Mouse (Mus musculus): ENCODE data around the gene Pvr. TPM values are rescaled to one million over a fixed set of nuclear protein-coding genes. Genes with fewer than 3 reads are reported as not detected.
"Not testable (repeated sequence)": the region's sequence is repeated elsewhere in the genome, so short reads cannot be mapped to it uniquely, and the experiment has no call there.

The Pvr gene
- total RNA-seq, 2 experiments from 2014 or later = 11.5 to 14.9 TPM

- peak; percentile 71 for DNase-seq
Observed at GRCm38 (mm10) chr7:19932877-19933809, 12.2 kb upstream of the Pvr start.

- no peak for DNase-seq
Observed at GRCm38 (mm10) chr7:19932133-19932876, 11.3 kb upstream of the Pvr start.

DNA sequence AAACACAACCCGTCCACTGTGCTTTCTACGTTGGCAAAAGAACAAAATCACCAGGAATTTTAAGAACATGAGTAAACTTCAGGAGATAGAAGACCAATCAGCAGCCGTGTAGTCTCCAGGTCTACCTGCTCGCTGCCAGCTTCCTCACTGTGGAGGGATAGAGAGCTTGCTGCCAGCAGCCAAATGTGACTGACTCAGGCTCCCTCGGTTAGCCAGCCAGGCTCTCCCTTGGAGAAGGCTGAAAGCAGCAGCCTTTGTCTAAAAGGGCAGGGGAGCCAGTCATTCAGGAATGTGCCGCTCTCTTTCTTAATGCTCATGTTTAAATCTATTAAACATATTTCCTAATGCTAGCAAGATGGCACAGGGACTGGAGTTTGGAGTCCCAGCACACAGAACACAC is 9.5 kb upstream of the Pvr start:
- DNase-seq = not testable (repeated sequence)

DNA sequence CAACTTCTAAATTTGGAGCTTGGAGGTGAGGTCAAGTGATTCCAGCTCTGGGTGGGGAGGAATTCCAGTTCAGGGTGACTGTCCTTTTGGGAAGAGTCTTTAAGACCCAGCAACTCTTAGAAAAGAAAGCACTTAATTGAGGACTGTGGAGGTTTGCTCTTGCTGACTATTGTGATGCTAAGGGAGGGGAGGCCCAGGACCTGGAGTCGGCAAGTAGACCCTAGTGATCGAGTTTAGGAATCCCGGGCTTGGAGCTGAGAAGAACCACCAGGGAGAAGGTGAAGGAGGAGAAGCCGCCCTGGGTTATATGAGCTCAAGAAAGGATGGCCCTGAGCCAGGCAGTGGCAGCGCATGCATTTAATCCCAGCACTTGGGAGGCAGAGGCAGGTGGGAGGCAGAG is 7.5 kb upstream of the Pvr start:
- no peak for DNase-seq

- DNase-seq = no peak
Observed at GRCm38 (mm10) chr7:19926849-19927480, 6.0 kb upstream of the Pvr start.

GRCm38 (mm10) chr7:19925376-19925775 is 4.4 kb upstream of the Pvr start:
- no peak for DNase-seq

GRCm38 (mm10) chr7:19923797-19924196 is 2.8 kb upstream of the Pvr start:
- DNase-seq = no peak

DNA sequence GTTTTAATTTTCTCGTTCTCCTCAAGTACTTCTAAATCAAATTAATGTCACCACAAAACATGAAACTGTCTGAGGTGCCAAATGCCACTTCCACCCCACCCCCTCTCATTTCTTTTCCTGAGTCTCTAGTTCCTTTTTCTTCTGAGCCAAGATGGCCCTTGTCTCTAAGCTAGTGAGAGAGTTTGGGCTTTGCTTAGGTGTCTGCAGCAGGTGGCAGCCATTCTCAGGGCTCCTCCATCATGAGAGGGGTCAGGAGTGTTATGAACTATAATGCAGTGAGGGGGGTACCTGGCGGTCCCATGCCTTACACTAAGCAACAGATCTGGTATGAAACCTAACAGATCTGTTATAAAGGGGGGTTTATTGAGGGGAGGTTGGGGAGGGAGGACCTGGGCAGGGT is 2.4 kb upstream of the Pvr start:
- DNase-seq = no peak

GRCm38 (mm10) chr7:19920166-19920505 is 824 bp downstream of the Pvr start:
- no peak for DNase-seq

DNA sequence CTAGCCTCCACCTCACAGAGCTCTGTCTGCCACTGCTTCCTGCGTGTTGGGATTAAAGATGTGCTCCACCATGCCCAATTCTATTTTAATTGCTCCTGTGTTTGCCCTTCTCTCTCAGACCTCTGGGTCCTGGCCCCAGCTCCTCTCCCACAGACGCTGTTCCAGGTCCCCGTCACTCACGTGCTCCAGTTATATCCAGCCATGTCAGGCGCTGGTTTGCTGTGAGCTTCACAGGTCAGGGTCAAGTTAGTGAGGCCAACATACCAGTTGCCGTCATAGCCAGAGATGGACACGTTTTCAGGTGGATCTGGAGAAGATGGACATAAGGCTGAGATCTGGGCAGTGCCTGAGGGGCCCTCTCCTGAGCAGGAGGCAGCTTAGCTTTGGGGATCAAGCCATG is 6.4 kb downstream of the Pvr start:
- DNase-seq = no peak

GRCm38 (mm10) chr7:19911695-19912524 is 9.1 kb downstream of the Pvr start:
- DNase-seq = no peak

DNA sequence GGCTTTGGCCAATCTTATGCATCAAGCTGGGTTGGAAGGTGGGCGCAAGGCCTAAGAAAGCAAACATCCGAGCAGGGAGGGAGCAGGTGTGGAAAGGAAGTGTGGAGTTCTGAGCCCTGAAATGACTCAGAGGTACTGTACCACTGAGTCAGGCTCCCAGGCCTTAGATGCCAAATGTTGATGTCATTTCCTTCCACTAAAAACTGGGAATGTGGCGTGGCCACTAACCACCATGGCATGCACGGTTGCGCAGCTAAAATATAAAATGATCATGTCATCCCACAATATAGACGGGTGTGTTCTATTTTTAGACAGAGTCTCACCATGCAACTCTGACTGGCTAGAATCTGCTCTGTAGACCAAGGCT is 9.7 kb downstream of the Pvr start:
- no peak for DNase-seq

DNA sequence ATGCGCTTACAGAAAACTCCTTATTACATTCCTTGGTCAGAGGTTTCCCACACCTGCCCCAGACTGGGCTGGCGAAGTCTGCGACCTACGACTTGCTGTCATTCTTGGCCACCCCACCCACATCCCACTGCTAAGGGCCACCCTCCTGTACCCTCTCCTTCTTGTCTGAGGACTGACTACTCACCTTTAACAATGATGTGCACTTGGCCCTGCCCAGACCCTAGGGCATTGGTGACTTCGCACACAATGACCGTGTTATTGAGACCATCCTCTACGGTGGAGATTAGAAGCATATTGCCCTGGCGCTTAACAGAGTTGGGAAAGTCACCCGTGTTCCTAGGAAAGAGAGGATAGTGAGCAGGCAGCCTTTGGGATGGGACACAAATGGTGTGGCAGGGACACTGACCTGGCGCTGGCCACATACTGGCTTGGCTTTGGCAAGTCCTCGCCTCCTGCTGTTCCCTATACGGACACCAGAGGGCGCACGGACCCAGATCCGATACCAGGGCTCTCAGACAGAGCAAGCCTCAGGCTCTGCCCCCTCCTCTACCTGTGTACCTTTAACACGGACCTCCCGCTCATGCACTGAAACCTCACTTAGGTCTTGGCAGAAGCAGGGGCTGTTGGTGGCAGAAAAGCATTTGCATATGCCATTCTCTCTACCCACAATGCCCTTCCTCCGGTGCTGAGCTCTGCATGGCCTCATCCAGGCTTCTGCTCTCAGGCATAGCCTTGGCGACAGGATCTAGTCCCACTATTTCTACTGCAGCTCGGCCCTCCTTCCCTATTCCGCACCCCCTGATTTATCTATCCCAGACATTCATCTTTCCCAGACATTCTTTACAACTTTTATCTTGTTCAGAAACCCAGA is 10.3 kb downstream of the Pvr start:
- DNase-seq = peak; percentile 70 to 73

- DNase-seq = no peak
Observed at GRCm38 (mm10) chr7:19889881-19890280, 31.1 kb downstream of the Pvr start.

GRCm38 (mm10) chr7:19887849-19888248 is 33.1 kb downstream of the Pvr start, which contains the start of gene Ceacam19:
Gene Ceacam19 (minus strand): TSS chr7:19887965.
- no peak for DNase-seq

DNA sequence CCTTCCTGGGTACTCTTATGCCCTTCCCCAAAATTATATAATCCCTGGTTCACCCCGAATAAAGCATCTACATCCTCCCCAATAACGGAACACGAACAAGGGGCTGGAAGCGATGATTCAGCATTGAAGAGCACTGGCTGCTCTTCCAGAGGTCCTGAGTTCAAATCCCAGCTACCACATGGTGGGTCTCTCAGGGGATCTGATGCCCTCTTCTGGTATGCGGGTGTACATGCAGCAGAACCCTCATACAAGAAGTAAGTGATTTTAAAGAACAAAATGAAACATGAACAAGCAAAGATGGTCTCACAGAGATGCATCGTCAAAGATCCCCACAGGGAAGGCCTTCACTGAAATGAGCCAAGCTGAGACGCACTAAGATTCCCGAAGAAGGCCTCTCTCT is 40.2 kb downstream of the Pvr start:
- no peak for DNase-seq

DNA sequence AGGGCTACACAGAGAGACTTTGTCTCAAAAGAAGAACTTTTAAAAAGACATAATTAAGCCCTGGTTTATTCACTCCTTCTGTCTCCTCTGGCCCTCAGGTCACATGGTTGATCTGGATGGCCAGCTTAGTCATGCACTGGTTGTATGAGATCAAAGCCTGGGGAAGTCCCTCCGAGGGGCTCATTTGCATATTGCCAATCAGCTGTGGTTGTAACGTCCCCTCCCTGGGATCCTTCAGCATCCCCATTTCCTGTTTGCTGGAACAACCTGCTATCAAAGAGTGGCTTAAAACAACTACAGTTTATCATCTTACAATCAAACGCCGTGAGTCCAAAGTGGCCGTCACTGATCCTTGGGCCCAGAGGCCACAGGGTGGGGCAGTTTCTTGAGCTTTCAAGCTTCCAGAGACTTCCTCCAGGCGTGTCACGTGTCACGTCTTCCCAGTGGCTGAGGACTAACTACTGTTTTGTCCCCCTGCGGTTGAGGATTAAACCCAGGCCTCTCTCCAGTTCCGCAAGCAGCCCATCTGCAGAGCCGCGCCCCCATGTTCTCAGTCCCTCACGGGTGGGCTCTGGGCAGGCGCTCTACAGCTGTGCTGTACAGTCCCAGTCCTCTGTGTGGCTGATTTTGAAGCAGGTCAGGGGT is 44.1 kb downstream of the Pvr start:
- no peak for DNase-seq

DNA sequence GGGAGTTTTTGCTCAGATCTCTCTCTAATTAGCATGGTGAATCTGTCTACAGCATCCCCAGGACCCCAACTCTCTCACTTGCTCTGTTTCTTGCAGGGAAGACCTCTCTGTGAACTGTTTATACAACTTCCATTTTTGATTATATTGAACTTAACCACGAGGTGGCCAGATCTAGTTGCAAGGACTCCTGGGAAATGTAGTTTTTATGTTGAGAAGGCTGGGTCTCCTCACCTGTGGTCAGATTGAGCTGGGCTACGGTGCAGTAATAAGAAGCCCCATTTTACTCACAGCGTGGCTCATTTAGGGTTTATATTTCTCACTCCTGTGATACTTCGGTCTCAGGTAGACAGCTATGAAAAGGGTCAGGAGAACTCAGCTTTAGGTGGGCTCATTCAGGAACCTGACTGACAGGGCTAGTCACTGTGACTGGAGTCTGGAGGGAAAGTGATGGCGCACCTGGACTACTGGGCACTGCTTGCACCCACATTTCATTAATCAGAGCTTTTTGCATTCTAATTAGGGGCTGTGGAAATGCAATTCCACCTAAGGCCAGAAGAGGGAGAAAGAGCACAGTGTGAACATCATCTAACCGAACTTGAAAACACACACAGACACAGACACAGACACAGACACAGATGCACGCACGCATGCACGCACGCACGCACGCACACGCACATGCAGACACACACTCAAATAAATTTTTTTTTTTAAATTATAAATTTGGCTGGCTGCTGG is 44.8 kb downstream of the Pvr start:
- DNase-seq = peak in 1 of 2 experiments; percentile 22

GRCm38 (mm10) chr7:19871943-19872601 is 48.9 kb downstream of the Pvr start:
- no peak for DNase-seq

All from layer of hippocampus, postnatal 36 days (tissue).